Mouse (Mus musculus) hematopoietic stem cell, adult 5-6 weeks (primary cell): ENCODE measurements around the gene Inip. TPM values are rescaled to one million over a fixed set of nuclear protein-coding genes. Genes with fewer than 3 reads are reported as not detected.
A peak's percentile ranks its signal among the peaks of the same experiment; 100 is the strongest.
"Not testable (repeated sequence)": the region's sequence is repeated elsewhere in the genome, so short reads cannot be mapped to it uniquely, and the experiment has no call there.

Experiments
- ATAC-seq, 2 experiments: fragments of 125-278 bp in 1 of 2; replicated peaks in 1 of 2; 2 replicates each; pipeline ENCODE4 v1.8.0; 2016 to 2017; ENCODE audit warnings: inconsistent platforms in 2 of 2, mild to moderate bottlenecking in 2 of 2, moderate number of reproducible peaks in 2 of 2, low read depth in 1 of 2, moderate TSS enrichment in 1 of 2; ENCODE audit not compliant: low FRiP score in 2 of 2, poor library complexity in 2 of 2, severe bottlenecking in 2 of 2, insufficient read depth in 1 of 2, low TSS enrichment in 1 of 2
- total RNA-seq: library from RNA; stranded (forward); fragments of 172-1452, 232-1000 nt; gene quantifications from 2 replicates; pipeline ENCODE4 v1.2.3, GENCODE M21; 2017

The Inip gene
- total RNA-seq, 1 experiment from 2014 or later, result 65.8 TPM

DNA sequence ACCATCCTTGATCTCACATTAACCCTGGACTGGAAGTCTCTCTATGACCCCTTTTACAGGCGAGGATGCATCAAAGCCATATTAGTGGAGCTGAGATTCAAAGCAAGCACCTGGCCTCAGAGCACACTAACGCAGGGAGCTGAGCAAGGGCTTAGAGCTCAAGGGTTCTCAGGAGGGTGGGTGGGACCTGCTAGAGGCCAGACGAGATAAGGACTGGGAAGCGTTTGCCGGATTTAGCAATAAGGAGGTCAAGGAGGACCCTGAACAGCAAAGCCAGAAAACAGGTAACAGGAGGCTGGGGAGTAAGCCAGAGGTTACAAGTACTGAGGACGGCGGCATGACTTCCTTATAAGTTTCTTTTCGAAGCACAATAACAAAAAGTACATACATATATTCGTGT is 15.1 kb upstream of the Inip start:
- ATAC-seq, result no peak

DNA sequence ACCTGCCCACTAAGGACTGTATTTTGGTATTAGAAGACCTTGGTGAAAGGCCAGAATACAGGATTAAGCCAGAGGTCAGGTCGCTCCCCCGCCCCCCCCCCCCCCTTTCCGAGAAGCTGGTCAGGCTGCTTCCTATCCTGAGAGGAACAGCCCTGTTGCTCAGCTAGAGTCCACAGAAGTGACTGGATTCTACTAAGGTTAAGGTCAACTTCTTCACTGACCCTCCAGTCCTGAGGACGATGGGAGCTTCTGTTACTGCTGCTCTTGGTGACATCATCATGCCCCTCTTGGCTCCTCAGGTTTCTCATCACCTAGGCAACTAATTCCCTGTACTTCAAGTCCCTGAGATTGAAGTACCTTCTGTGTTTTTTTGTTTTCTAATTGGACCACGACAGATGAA is 14.6 kb upstream of the Inip start:
- no peak for ATAC-seq

DNA sequence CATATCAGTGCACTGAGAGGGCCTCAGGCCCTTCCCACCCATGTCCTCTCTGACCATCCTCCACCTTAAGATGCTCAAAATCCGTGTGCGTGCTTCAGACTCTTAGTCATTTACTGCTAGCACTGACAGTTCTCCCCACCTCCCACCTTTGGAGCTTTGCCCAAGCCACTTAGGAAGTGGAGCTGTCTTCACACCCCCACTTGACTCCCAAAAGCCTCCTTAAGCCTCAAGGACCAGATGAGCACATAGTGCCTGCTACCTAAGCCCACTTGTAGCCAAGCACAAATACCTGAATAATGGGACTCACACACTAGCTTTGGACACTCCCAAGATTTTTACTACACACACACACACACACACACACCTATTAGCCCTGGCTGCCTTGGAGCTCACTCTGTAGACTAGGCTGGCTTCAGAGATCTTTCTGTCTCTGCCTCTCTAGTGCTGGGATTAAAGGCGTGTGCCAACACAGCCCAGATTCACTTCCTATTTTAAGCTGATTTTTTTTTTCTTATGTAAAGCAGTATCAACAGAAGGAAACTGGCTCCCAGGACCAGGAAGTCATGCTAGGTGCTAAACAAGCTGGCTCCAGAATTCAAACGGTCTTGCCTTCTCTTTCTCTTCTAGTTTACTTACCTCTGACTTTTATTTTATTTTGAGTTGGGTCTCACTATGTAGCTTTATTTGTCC is 13.9 kb upstream of the Inip start:
- peak; percentile 58 for ATAC-seq

DNA sequence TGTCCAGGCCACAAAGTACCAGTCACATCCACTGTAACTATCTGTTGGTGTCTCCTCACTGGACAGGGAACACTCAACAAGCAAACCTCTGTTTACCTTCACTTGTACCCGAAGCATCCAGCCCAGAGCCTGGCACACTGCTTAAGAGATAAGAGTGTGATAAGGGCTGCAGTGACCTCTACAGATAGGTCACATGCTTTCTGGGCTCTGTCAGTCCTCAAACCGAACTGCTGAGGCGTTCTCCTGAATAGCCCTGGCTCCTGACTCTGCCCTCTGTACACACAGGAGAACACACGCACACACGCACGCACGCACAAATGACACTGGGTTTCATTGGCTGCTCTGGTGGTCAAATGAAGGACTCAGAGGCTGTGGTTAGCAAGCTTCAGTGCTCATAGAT is 12.7 kb upstream of the Inip start:
- no peak for ATAC-seq

DNA sequence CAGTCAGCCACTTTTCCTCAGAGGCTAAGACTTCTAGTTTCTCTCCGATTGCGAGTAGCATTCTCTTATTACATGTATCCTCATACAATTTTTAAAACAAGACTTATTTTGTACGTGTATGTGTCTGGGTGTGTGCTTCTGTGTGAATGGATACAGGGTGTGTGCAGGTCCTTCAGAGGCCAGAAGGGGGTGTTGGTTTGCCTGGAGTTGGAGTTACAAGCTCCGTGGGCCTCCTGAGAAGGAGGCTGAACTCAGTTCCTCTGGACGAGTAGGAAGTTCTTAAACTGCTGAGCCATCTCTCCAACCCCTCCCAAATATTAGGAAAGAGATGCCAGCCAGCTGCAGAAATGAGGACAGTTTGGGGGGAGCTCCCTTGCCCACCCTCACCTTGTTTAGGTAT is 7.0 kb upstream of the Inip start:
- no peak; a peak in 1 of 4 replicates for ATAC-seq

DNA sequence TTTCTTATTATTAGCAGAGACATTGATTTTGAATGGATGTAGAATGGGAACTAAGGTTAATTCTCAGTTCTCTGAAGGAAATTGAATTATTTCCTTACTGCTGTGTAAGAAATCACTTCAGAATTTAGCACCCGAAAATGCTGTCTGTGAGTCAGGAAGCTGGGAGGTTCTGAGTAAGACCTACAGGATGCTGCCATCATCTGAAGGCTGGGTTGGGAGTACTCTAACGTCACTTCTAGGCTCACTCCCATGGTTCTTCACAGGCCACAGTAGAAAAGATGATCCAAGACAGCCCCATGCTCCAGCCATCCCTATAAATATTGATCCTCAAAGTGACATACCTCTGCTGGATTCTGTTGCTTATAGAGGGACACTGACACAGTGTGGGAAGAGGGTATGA is 6.1 kb upstream of the Inip start:
- no peak for ATAC-seq

DNA sequence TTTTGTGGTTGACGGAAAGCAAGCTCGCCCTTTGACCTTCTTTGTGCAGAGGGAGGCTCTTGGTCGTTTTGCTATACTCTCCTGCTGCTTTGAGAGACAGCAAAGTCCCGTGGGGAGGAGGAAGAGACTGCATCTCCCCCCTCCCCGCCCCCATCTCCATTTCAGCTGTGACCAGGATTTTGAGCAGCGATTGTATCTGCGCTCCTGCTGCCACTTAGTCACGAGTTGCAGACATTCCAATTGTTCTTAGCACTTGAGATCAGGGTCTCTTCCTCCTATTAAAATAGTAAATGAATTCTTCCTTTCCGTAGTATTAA is 5.4 kb upstream of the Inip start:
- no peak for ATAC-seq

DNA sequence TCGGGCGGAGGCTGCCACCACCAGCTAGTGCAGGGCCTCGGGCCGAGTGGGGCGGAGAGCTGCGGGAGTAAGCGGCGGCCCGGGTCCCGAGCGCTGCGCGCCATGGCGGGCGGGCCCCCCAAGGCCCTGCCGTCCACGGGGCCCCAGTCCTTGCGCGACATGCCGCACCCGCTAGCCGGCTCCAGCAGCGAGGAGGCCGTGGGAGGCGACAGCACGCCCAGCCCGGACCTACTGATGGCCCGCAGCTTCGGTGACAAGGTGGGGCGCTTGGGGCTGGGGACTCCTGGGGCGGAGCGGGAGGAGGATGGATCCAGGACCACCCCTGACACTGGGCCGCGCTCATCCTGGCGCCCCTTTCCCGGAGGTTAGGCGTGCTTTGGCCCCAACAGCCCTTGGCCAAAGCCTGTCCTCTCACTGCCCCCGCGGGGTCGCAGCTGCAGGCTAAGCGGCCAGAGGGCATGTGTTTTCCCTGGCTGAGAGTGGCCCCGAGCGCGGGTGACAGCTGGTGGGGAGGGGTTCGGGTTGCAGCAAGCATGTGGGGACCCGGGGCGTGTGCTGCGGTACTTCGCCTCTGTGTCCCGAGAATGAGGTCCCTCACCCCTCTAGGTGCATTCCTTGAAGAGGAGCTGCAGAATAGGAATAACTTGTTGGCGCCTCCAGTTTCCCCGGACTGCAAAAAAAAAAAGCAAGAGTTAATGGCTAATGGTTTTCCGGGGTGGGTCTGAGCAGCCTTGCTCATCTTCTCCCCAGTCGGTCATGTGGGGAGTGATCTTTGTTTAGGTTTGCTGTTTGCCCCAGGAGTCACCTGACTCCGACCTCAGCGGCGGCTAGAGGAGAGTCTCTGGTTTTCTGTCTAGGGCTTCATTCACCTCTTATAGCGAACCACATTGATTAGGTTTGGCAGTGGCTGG is 4.8 kb upstream of the Inip start:
- ATAC-seq, result peak; percentile 12 to 14; a peak in 2 of 4 replicates

DNA sequence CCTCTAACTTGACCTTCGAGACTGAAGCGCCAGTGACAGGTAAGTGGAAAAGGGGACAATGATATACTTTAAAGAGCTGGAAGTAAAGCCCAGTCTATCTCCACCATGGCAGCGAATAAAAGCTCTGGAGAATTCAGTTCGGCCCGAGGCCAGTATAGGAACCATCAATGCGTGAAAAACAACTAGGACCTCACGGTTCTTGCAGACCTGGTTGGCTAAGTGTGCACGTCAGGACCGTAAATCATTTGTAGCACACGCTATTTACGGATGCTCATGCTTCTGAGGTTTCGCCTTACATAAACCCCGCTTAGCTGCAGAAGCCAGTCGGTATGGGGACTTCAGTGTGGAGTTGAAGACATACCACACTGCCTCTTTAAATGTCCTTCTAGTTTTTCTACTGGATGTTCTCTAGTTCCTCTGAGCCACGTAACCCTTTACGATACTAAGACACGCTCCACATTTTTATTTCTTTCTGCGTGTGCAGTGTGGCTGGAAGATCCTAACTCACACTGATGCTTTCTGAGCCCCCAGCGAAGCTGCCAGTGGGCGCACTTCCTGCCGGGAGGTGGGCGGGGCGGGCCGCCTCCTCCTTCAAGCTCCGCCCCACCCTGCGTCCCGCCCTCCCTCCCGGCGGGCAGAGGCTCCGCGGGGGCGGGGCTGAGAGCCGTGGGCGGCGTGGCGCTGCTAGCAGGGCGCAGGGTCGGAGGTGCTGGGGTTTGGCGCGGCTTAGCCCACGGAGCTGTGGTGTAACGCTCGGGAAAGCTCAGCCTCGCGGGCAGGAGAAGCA is 4.0 kb upstream of the Inip start, which contains the start of gene Snx30:
Gene Snx30 (plus strand): TSS at position 660 of the 787 bp plus-strand sequence.
- peak; percentile 62 to 67 for ATAC-seq

DNA sequence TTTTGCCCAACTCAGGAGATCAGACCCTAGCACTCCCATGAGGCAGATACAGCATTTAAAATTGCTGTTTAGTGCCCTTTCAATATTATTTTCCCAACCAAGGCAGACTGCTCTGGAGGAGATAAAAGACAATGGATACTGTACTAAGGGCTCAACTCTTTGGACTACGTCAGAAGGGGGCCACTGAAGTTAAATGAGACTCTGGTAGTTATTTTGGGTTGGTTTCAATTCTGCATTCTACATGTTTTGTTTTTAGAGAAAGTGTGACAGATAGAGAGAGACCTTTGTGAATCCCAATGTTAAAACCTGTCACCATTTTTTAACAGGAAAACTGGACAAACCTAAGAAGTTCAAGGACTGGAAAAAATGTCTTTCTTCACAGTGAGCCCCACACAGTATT is 3.4 kb upstream of the Inip start:
- ATAC-seq, result no peak

DNA sequence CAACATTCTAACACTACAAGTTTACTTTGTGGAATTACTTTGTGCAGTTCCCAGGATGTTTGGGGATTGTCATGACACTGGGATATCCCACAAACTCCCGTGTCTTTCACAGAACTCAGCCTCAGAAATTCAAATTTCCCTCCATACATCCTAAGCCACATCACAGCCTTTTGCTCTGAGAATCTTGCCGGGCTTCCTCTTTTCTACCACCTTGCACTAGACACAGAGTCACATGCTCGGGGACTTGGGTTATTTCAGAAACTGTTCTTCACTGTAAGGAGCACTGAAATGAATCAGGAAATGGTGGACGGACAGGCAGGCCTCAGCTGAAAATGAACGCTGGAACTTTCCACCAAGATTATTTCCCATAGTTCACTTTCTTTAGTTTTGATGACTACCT is 2.0 kb upstream of the Inip start:
- ATAC-seq, result peak; percentile 59 to 66

DNA sequence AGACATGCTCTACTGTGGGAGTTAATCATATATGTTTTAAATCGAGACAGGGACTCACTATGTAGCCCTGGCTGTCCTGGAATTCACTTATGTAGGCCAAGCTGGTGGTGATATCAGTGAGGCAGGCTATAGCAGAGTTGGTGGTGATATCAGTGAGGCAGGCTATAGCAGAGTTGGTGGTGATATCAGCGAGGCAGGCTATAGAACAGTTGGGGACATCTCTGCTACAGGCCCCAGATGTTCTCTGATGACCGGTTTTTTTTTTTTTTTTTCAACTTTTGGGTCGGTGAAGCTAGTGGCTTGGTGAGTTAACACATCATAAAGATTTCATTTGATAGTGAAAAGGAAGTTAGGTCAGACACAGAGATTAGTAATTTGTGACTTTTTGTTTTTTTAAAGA is 1.4 kb upstream of the Inip start:
- ATAC-seq, result no peak

DNA sequence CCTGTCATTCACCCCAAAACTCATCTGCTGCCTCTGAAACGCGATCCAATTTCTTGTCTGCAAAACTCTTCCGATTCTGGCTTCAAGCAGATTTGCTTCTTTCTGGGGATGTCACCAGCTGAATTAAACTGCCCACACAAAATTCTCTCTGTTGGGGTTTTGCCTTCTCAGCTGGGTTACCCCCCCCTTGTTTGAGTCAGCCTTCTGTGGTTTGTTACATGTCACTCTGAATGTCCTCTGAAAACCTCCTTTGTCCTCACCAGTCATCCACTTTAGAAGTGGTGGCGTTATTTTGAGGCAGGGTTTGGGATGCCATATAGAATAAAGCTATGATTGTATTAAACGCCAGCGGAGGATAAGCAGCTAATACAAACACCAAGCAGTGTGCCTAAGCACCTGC is 718 bp upstream of the Inip start:
- no peak for ATAC-seq

DNA sequence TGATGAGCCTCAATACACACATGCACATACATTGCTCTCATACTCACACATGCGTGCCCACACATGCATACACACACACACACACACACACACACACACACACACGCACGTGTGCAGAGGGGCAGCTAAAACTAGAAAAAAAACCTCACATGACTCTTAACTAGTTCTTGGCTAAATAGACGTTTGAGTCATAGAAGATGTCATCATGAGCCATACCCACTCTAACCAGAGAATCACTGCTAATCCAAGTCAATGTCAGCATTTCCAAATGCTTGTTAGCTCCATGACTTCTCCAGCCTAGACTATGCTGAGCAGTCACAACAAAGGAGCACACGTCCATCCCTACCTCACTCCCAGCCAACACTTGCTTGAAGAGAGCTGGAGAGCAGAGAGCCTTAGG is 1.2 kb downstream of the Inip start:
- no peak for ATAC-seq

DNA sequence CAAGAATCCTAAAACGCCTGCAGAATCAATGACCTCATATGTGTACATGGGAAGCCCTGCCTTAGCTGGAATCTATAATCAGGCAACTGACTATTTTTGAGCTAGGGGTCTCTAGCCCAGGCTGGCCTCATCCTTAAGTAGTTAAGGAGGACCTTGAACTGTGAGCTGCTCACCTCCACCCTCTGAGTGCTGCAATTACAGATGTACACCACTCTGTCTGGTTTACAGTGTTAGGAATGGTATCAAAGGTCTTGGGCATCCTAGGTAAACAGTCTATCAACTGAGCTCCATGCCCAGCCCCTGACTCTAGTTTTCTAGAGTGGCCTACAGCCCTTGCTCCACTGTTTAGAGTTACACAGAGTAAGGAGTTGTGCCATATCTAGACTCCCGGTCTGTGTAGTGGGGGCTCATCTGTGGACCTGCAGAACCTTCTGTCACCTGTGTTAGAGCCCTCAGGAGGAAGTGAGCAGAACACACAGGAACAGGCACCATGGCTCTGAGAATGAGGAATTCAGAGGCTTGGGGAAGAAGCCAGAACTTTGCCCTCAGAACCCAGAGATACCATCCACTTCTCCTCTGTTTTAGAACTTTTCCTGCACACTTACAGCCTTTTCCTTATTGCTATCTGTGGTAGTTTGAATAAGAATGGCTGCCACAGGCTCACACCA is 5.5 kb downstream of the Inip start:
- peak; percentile 30 to 48; a peak in 2 of 4 replicates for ATAC-seq

DNA sequence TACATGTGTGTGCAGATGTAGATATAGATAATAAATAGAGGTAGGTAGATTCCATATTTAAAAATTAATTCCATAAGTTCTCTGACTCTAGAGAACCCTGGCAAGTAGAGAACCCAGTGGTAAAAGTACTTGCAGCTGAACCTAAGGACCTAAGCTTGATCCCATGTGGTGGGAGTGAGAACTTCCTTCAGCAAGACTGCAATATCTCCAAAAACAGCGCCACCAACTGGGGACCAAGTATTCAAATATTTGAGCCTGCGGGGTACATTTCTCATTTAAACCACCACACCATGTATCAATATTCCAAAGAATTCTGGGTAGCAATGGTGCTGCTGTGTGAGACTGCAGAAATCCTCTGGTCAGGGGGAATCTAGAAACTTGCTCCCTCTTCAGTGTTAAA is 7.3 kb downstream of the Inip start:
- ATAC-seq, result no peak

DNA sequence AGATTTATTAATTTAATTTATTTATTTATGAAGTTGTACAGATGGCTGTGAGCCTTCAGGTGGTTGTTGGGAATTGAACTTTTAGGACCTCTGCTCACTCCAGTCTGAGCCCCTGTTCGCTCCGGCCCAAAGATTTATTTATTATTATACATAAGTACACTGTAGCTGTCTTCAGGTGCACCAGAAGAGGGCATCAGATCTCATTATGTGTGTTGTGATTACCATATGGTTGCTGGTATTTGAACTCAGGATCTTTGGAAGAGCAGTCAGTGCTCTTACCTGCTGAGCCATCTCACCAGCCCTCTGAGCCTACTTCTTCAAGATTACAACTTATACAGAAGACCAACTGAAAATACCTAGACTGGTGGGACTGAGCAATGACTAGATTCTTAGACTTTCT is 7.8 kb downstream of the Inip start:
- ATAC-seq, result not testable (repeated sequence)

DNA sequence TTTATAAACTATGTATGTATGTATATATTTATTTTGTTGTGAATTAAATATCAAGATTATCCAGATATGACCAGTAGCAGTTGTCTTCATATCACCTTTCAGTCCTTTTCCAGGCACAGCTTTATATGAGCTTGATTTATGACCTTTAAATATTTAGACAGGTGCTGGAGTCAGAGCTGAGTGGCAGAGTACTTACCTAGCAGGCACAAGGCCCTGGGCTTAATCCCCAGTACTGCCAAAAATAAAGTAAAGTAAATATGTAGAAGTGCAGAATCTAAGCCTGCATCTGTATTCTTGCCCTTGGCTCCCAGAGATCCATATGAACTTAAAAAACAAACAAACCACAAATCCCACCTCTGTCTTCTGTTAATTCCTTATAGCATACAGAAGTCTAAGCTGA is 12.4 kb downstream of the Inip start:
- ATAC-seq, result no peak
